In the genomic region with DNA sequence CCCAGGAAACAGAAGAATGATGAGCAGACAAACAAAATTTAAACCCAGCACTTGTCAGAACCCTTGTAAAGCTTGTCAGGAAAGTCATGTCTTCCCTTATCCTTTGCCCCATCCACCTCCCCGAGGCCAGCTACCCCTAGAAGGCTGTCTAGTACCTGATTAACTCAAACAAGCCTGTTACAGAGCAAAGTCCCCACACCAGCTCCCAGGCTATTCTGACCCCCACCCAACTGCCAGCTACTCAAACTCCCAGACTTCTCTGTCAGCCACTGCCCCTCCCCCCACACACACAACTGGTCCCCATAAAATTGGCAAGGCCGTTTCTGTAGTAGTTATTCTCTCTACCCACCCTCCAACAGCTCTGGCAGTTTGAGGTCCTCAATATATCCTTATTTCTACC, we compare ENCODE assay signal across 20 mouse cellular contexts. TPM values are rescaled to one million over a fixed set of nuclear protein-coding genes. Genes with fewer than 3 reads are reported as not detected.
DNase-seq lines count a peak whose midpoint lies in the region; ATAC-seq and TF ChIP-seq lines count a peak whose summit lies in the region.
"Had no signal": no experiment of that assay in that cellular context is flagged by ENCODE, and none has a peak within 500 bp of the region (broad histone marks: within the 10 kb centered on the region; RNA-seq: fewer than 3 reads in every experiment).

No protein-coding gene starts in this region.

- WGBS in liver, embryonic 12.5 days (ENCODE audit: insufficient replicate concordance), result 26% methylated on average over 2 of the region's 2 CpGs

- no peaks in the 10 kb centered on the region for H3K9me3 ChIP-seq in G1E (replicated peaks)
- H3K9me3 ChIP-seq in liver, embryonic 12.5 days (replicated peaks), result no peaks in the 10 kb centered on the region
- H3K9me3 ChIP-seq: embryonic facial prominence, embryonic 12.5 days; heart, embryonic 15.5 days; hindbrain, embryonic 12.5 days; limb, embryonic 15.5 days had no signal

- peaks cover 70% of the 10 kb centered on the region for H3K36me3 ChIP-seq in G1E (replicated peaks)
- peaks cover 37% of the 10 kb centered on the region for H3K36me3 ChIP-seq in liver, embryonic 12.5 days

- intact Hi-C loops in heart, postnatal 10 days (cut with DNase I), result no loop called here

- H3K4me2 ChIP-seq in liver, embryonic 12.5 days, result peak overlapping the region; percentile 16
- H3K4me2 ChIP-seq: embryonic facial prominence, embryonic 12.5 days; heart, embryonic 15.5 days; hindbrain, embryonic 12.5 days; limb, embryonic 15.5 days; midbrain, embryonic 11.5 days had no signal

- no peak for TF ChIP-seq CTCF in G1E (IDR thresholded peaks at IDR 0.05; ENCODE audit: low read depth, low read length)

- peaks cover 14% of the 10 kb centered on the region for H3K4me1 ChIP-seq in G1E (ENCODE audit: insufficient read depth, low read depth, low read length)
- H3K4me1 ChIP-seq in liver, embryonic 12.5 days, result peaks cover 10% of the 10 kb centered on the region
- H3K4me1 ChIP-seq: embryonic facial prominence, embryonic 12.5 days; hindbrain, embryonic 12.5 days; limb, embryonic 15.5 days had no signal

- peak; percentile 45 for ATAC-seq in G1E (ENCODE audit: extremely low read depth, insufficient number of reproducible peaks, low FRiP score, poor library complexity, severe bottlenecking)
- peak; percentile 78 for ATAC-seq in liver, embryonic 12.5 days

- H3K9ac ChIP-seq in liver, embryonic 12.5 days, result no peak overlapping the region
- H3K9ac ChIP-seq: embryonic facial prominence, embryonic 12.5 days; heart, embryonic 15.5 days; hindbrain, embryonic 12.5 days; limb, embryonic 15.5 days had no signal

- no peaks in the 10 kb centered on the region for H3K27me3 ChIP-seq in G1E (ENCODE audit: insufficient read depth, low read length)
- H3K27me3 ChIP-seq in liver, embryonic 12.5 days (replicated peaks), result no peaks in the 10 kb centered on the region
- H3K27me3 ChIP-seq: embryonic facial prominence, embryonic 12.5 days; heart, embryonic 15.5 days; hindbrain, embryonic 12.5 days; limb, embryonic 15.5 days had no signal

- no peak for DNase-seq in G1E (ENCODE audit: low spot score)
- peak; percentile 85 for DNase-seq in kidney, adult 11 months
- peak; percentile 75 for DNase-seq in kidney, postnatal 10 days
- DNase-seq in gastrocnemius, postnatal 10 days, result no peak
- DNase-seq in adrenal gland, postnatal 36 days, result no peak
- no peak for DNase-seq in layer of hippocampus, postnatal 25 days (ENCODE audit: extremely low spot score in 1 of 2, low spot score in 1 of 2)
- no peak for DNase-seq in heart, postnatal 10 days
- DNase-seq: cerebellum, postnatal 25 days; heart, adult 18-20 months; lung, postnatal 36 days; retina, postnatal 1 day; thymus, adult 18-20 months had no signal

- H3K4me3 ChIP-seq in G1E (ENCODE audit: low read depth, low read length), result no peak overlapping the region
- H3K4me3 ChIP-seq in liver, embryonic 12.5 days, result no peak overlapping the region
- H3K4me3 ChIP-seq: embryonic facial prominence, embryonic 12.5 days; heart, embryonic 15.5 days; hindbrain, embryonic 12.5 days; left cerebral cortex, adult 2 months; limb, embryonic 15.5 days; myocyte had no signal

- H3K27ac ChIP-seq in liver, embryonic 12.5 days, result peak overlapping the region; percentile 45
- H3K27ac ChIP-seq: embryonic facial prominence, embryonic 12.5 days; heart, embryonic 15.5 days; hindbrain, embryonic 12.5 days; left cerebral cortex, adult 2 months; limb, embryonic 15.5 days had no signal

RNA-seq across cellular contexts. Expression of gene Tmem168, which starts 21.3 kb away (rescaled TPM):
- total RNA-seq in G1E (2014; fragmentation: Nextera tagmentation) (41.6 and 44.6 TPM in 2 replicates), G1E (2017) (44.1 and 50.0 TPM in 2 replicates)
- 9.7 and 11.0 TPM in 2 replicates for polyA plus RNA-seq in G1E (2012)
- polyA plus RNA-seq in liver, embryonic 12.5 days (2016; fragmentation: Nextera tagmentation; extraction: Ambion mirVana), result 19.2 and 20.7 TPM in 2 replicates
- total RNA-seq in gastrocnemius, postnatal 10 days (2021), result 10 to 100 TPM; 12.1 to 14.5 TPM
- total RNA-seq in adrenal gland, postnatal 36 days (2021), result 10 to 100 TPM; 24.3 to 34.5 TPM
- total RNA-seq in layer of hippocampus, postnatal 25 days (2021), result 10 to 100 TPM; 14.3 to 15.2 TPM
- total RNA-seq in heart, postnatal 10 days (2021), result 10 to 100 TPM; 23.9 to 25.4 TPM

Comparison
In these comparisons a context has a peak if more than half of its experiments do, and no peak if none do; other contexts are left out.
1. DNase-seq: peak in kidney, adult 11 months (single experiment) and kidney, postnatal 10 days (single experiment); none in G1E (single experiment), gastrocnemius, postnatal 10 days (single experiment), adrenal gland, postnatal 36 days (0 of 2), layer of hippocampus, postnatal 25 days (0 of 2) and heart, postnatal 10 days (0 of 2).